Mouse (Mus musculus) gastrocnemius, postnatal 25 days (tissue): ENCODE data around the gene Rabep2. TPM values are rescaled to one million over a fixed set of nuclear protein-coding genes. Genes with fewer than 3 reads are reported as not detected.

Source experiments
- DNase-seq: peaks from one replicate; pipeline ENCODE4 v3.0.0; 2022
- total RNA-seq, 2 experiments: library from RNA; stranded (reverse); gene quantifications; 1 replicate in 1 of 2; 2 replicates in 1 of 2; pipeline ENCODE4 v1.2.3; 2021

Gene Rabep2
- total RNA-seq, 2 experiments from 2014 or later = 11.2 to 14.6 TPM

- DNase-seq = no peak
Observed at GRCm38 (mm10) chr7:126494120-126494519, 65.6 kb downstream of the Rabep2 start.

- DNase-seq = no peak
Observed at GRCm38 (mm10) chr7:126496475-126496874, 67.9 kb downstream of the Rabep2 start.

GRCm38 (mm10) chr7:126497966-126498365 is 69.4 kb downstream of the Rabep2 start:
- DNase-seq = no peak

Other genes starting within 250 kb of the Rabep2 start
- gene Xpo6, start 228.3 kb upstream of the Rabep2 start, total RNA-seq = 10 to 100 TPM; 15.8 to 16.0 TPM
- 10 to 100 TPM; 22.2 to 25.0 TPM for gene Sbk1, start 156.1 kb upstream of the Rabep2 start, total RNA-seq
- gene Lat, start 59.2 kb upstream of the Rabep2 start, total RNA-seq = under 1 TPM in 1 of 2 experiments, not detected in 1; 0.43 TPM
- 10 to 100 TPM; 22.9 to 23.3 TPM for gene Spns1, start 51.3 kb upstream of the Rabep2 start, total RNA-seq
- gene Nfatc2ip, start 32.0 kb upstream of the Rabep2 start, total RNA-seq = 1 to 10 TPM; 2.8 to 3.2 TPM
- gene Cd19, start 13.9 kb upstream of the Rabep2 start, total RNA-seq = under 1 TPM in 1 of 2 experiments, not detected in 1; 0.48 TPM
- over 10,000 TPM; 22,501 to 25,220 TPM for gene Atp2a1, start 34.3 kb downstream of the Rabep2 start, total RNA-seq
- gene Sh2b1, start 46.7 kb downstream of the Rabep2 start, total RNA-seq = 10 to 100 TPM; 41.5 to 43.9 TPM
- gene Tufm, start 58.6 kb downstream of the Rabep2 start, total RNA-seq = 100 to 1,000 TPM; 131 to 139 TPM
- 10 to 100 TPM; 26.0 to 26.4 TPM for gene Atxn2l, start 74.7 kb downstream of the Rabep2 start, total RNA-seq
- 100 to 1,000 TPM; 130 to 138 TPM for gene Eif3c, start 137.7 kb downstream of the Rabep2 start, total RNA-seq
- under 1 TPM; 0.26 to 0.59 TPM for gene Apobr, start 156.2 kb downstream of the Rabep2 start, total RNA-seq
- 10 to 100 TPM in 1 of 2 experiments, 1 to 10 TPM in 1; 8.8 to 10.6 TPM for gene Cln3, start 157.1 kb downstream of the Rabep2 start, total RNA-seq
- gene Il27, start 166.2 kb downstream of the Rabep2 start, total RNA-seq = not detected
- gene Nupr1, start 202.1 kb downstream of the Rabep2 start, total RNA-seq = 10 to 100 TPM; 10.6 to 14.2 TPM
- 10 to 100 TPM; 24.0 to 25.1 TPM for gene Sgf29, start 220.6 kb downstream of the Rabep2 start, total RNA-seq
- 10 to 100 TPM; 12.3 to 22.9 TPM for gene Sult1a1, start 247.7 kb downstream of the Rabep2 start, total RNA-seq